Mouse (Mus musculus): ENCODE data around the gene Atf6. TPM values are rescaled to one million over a fixed set of nuclear protein-coding genes. Genes with fewer than 3 reads are reported as not detected.

Gene Atf6
- total RNA-seq, 4 experiments from 2014 or later: 44.3 to 51.8 (median 48.5) TPM

DNA sequence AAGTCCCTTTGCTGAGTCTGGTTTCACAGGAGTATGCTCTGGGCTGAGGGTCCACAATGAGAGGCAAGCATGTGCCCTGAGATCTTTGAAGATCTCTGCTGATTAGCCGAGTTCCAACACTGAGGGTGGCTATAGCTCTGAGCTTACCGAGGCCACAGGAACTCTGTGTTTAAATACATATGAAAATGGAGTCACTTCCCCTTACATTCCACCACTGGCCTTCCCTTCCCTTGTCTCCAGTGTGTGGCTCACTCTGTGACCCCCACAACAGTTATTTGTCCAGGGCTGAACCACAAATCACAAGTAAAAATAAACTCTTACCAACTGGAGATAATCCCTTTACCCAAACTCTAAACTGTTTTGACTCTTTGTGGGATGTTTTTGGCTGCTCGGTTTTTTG is 158.5 kb downstream of the Atf6 start:
- DNase-seq (ENCODE audit: low spot score in 2 of 2): no peak

DNA sequence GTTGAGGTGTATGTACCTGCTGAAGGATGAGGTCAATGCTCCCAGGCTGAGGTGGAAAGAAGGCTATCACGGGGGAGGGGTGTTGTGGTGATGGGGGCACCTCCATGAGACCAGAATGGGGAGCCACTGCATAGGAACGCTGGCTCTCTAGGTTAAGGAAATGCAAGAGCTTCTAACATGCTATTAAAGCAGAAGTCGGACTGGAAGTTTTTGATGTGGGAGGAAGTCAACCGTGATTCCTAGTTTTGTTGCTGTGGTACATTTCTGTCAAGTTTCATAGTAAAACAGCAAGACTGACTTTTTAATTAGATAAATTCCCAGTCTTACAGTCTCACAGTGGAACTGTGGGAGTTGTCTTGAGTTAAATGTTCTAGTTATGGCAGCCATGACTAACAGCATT is 161.5 kb downstream of the Atf6 start:
- no peak for DNase-seq (ENCODE audit: low spot score in 2 of 2)

DNA sequence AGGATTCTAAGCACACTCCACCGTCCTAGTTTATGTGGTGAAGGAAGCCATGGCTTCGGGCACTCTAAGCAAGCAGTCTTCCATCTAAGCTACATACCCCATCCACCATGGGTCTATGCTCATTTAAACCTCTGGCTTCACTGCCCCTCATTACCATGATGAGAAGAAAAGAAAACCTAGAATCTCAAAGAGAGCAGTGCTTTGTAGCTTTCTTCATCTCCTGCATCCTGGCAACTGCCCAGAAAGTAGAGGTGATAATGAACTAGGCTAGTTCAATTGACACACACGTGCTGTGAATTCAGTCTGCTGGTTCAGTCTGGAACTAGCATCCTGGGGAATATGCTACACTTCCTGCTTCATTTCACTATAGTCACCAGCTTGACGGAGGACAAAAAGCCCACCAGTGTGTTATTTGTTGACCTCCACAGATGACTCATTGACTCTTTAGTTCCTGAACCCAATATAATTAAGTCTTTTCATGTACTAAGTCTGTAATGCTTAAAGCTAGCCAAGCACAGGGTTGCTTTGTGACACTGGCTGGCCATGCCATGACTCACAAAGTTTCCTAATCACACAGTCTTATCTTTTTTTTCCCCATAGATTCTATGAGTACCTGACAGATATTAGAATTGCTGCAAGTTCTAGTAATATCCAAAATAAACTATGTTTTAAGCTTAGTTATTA is 162.5 kb downstream of the Atf6 start:
- DNase-seq (ENCODE audit: low spot score in 2 of 2): no peak

DNA sequence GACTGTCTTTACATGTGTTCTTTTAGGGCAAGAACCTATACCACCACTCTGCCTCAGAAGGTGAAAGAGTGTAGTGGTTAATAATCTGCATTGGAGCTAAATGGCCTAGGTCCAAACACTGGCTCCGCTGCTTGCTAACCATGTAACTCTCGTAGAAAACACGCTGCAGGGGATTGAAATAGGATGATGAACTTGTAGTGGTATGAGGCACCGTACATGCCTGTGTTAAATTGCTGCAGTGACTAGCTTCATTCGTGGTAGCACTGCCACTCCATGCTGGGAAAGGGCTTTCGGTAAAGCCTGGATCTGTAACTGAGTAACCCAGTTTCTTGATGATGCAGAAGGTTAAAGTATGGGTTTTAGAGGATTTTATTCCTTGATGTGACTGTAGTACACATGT is 163.5 kb downstream of the Atf6 start:
- no peak for DNase-seq (ENCODE audit: low spot score in 2 of 2)

DNA sequence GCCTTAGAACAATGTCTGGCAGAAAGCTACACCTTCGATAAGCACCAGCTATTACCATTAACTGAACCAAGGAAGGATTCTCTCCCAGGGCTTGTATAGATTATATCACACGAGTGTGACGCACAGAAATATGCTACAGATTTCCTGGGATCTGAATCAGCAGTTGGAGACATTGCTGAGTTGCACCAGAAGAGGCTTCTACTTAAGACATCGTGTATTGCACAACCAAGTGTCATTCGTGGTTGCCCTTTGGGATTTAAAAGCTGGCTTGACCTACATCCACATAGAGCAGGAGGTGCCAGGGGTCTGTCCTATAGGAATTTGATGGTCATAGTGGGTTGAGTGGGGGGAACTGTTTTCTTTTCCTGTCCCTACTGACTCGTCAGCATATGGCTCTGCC is 164.6 kb downstream of the Atf6 start:
- DNase-seq (ENCODE audit: low spot score in 2 of 2): no peak

DNA sequence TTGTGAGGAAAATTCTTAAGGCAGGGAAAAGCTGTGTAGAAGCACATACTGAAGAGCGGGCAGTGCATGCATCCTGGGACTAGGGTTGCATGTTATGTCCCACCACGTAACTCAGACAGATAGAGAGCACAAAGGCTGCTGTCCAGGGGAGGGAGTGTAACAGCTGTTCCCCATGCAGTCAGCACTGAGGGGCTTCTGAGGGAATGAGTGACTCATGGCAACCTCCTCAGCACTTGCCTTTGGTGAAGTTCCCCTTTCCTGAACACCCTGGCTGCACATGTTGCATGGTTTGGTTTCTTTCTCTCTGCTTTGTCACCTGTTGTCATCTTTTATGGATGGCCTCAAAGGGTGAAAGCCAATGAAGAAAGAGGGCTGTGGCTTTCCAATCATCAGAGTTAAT is 165.3 kb downstream of the Atf6 start:
- DNase-seq (ENCODE audit: low spot score in 2 of 2): no peak

DNA sequence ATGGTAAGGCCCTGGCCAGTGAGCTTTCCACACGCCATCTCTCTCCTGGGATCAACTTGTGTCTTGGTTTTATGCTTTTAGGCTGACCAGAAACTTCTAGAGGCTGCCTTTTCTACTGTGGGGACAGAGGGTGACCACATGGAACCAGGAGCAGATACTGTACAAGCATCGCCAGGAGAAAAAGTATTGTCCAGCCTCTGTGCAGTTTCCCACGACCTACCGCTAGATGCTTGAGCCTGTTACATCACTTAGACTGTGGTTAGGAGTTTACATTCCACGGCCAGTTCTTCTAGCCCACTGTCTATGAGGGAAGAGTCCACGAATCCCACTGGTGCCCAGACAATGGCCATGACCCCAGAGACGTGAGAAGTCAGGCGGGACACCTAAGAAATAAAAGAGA is 166.0 kb downstream of the Atf6 start:
- no peak for DNase-seq (ENCODE audit: low spot score in 2 of 2)

DNA sequence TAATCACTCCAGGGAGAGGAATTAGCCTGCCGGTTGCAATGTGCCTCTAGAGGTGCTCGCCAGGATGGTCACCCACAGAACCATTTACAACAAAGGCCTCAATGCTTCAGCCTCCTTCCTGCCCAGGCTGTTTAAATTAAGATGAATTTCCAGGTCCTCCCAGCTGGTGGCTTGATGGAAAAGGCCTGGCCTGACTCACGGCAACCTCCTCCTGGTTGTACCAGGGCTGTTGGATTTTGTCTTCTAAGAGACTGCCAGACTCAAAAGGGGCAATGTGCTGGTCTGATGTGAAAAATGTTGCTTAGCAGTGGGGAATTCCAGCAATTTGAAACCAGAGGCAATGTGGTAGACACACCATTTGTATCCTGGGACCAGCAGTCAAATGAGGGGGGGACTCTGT is 166.4 kb downstream of the Atf6 start:
- DNase-seq (ENCODE audit: low spot score in 2 of 2): no peak

DNA sequence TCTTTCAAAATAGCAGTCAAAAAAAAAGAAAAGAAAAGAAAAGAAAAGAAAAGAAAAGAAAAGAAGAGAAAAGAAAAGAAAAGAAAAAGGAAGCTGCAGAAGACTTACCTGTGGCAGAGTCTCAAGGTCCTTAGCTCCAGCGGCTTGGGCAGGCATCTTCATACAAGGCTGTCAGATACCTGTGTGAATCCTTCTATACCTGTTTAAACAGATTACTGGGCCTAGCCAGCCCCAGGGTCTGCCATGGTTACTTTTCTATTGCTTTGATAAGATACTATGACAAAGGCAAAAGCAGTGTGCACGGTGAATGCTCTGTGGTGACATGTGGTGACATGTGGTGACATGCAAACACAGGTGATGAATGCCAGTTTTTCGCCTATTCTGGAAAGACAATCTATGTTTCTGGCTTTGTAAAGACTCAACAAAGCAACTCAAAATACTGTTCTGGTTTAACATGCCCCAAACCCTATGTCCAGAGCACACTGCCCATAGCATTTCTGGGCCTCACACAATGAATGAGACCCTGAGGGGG is 167.0 kb downstream of the Atf6 start:
- DNase-seq (ENCODE audit: low spot score in 2 of 2): no peak

DNA sequence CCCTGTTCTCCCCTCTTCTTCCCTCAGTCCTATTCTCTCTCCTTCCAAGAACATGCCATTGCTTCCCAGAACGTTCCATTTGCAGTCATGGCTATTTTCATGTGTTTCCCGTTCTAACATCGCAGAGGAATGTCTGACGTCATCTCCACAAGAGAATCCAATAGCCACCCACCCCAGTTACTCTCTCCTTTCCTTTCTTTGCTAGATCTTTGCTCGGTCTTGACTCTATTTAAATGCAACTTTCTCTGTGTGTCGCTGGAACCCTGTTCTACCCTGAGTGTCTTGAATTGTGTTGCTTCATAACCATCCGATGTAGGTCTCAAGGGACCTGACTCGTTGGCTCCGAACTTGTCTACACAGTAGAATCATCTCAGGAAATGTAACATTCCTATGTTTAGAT is 168.0 kb downstream of the Atf6 start:
- no peak for DNase-seq (ENCODE audit: low spot score in 2 of 2)

DNA sequence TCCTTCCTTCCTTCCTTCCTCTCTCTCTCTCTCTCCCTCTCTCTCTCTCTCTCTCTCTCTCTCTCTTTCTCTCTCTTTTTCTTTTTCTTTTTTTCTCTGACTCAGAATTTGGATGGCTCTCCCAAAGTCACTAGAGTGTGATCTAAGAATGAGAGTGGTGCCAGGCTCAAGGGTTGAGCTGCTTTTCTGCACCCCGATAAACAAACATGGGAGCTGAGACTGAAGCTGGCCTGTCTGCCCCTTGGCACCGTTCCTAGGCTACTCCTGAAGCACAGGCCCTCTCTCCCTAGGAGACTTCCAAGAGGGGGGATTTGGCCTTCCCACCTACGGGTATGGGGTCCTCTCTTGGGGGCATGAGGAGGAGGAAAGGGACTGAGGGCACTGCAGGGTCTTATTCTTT is 168.8 kb downstream of the Atf6 start:
- DNase-seq (ENCODE audit: low spot score in 2 of 2): no peak

DNA sequence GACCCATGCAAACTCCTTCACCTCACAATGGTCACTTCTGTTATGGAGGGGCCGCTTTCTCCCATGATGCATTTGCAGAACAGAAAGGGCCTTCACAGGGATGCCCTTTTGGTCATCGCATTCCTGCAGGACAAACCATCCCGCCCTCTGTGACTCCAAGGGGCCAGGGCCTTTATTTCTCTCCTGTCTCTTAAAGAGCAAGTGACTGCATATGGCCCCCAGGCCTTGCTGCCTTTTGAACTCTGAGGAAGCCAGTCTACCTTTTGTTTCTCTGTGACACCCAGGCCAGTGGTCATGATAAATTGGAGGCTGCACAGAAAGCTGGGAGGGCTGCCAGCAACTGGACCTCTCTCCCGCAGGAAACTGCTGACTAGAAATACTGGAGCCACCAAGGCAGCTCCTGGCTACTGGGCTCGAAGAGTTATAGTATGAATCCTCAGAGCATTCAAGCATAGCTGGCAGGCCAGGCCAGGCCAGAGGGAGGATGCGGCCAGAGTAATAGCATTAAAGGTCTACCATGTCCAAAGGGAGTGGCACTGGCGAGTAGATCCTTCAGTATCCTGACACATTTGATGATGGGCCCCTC is 169.7 kb downstream of the Atf6 start:
- no peak for DNase-seq (ENCODE audit: low spot score in 2 of 2)

DNA sequence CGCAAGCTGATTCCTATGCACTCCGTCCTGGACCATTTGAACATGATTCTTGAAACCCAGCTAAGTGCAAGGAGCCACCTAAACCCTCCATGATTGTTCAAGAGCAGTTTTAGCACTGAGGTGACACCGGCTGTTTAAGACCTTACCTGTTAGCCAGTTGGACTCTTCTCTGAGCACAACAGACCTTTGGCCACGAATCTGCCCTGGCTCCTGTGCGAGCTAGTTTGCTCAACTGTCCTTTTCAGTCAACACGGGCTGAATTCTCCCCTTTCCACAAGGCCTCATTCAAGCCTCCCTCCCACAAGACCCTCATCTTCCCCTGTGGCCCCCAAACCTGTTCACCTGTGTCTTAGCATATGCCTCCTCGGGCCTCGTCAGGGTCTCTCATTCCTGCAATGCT is 170.6 kb downstream of the Atf6 start:
- no peak for DNase-seq (ENCODE audit: low spot score in 2 of 2)

DNA sequence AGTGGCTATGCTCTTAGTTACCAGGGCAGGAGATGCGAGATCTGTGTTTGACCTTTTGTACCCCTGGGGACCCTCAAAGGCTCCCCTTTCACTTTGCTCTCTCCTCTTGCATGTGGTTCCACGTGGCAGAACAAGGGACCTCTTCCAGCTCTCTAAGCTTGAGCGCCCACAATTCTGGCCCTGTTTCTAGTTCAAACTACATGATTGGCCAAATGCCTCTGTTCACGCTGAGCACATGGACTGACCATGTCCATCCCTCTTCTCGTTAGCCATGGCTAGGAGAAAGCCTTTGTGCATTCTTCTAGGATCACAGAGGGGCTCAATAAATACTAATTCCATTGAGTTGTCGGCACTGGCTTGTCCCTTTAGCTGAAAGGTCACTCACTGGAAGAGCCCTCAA is 172.2 kb downstream of the Atf6 start:
- DNase-seq (ENCODE audit: low spot score in 2 of 2): no peak

DNA sequence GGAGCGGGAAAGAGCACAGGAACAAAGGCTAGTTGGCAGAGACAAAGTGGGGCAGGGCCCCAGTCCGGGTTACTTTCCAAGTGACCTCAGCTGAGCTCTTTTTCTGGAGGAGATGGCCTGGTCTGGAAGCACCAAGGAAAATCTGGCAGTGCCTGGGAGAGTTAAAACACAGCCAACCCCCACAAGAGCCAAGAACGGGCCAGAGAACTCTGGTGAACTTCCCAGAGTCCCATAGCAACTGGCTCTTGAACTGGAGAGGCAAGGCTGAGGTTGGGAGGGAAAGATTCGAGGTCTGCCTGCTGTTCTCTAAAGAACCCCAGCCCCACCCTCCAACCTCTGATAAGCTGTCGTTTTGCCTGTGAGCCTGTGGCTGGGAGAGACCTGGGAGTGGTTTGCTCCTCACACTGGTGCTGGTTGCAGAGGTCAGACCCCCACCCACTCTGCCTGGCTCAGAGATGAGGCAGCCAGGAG is 172.7 kb downstream of the Atf6 start:
- DNase-seq (ENCODE audit: low spot score in 2 of 2): peak; percentile 38 to 41

DNA sequence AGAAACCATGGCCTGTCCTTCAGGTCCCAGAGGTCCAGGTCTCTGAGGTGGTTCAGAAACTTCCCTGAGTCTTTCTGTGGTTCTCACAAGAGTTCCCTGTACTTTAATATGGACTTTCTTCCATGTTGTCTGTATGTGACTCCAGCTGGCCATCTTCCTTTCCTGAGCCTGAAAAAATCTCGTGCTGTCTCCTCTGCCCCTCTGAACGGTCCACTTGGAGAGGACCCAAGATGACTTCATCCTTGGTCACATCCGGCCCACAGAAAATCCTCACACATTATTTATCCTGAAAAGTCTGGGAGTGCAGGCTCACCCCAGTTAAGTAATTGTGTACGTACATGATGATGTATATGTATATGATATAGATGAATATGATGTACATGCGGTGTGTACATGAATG is 176.3 kb downstream of the Atf6 start:
- DNase-seq (ENCODE audit: low spot score in 2 of 2): no peak

DNA sequence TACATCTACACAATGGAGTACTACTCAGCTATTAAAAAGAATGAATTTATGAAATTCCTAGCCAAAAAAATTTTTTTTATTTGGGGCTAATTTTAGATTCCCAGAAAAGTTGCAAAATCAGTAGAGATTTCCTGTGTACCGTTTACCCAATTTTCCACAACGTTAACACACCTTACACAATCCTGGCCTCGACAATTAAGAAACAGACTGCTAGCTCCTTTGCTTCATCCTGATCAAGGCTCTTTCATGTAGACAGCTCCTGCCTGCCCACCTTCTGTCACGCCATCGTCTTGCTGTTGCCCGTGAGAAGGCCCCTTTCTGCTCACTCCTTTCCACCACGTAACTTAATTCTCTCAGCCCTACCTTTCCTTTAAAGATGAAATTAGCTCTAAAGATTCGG is 177.8 kb downstream of the Atf6 start:
- no peak for DNase-seq (ENCODE audit: low spot score in 2 of 2)

DNA sequence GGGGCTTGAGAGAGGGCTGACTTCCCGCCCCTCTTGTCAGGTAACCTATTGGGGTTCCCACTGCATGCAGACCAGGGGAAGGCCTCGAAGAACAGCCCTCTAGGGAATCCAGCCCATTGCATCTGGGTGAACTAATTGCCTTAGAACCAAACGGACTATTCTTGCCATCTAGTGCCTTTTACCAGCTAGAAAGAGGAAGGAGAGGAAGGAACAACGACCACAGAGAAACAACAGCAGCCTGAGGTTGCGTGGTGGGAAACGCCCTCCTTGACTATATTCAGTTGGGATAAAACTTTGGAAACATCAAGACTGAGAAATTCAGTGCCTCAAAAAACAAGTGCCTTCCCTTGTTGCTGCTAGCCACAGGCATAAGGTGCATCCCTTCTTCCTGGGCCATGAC is 183.7 kb downstream of the Atf6 start:
- no peak for DNase-seq (ENCODE audit: low spot score in 2 of 2)

DNA sequence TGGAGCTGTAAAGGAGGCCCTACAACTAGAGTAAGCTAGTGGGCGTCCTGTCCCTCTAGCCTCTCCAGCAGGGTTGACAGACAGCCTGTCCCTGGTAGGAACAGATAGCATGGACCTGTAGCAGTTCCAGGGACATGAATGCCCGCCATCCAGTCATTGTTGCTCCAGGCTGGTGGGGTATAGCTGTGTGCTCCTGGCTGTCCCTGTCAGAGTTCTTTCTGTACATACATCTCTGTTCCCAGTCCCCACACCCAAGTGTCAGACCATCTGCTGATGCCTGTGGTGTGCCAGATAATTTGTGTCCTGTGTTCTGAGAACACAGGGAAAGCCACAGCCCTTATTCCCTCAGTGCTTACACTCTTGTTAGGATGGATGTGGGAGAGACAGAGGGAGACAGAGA is 187.9 kb downstream of the Atf6 start:
- DNase-seq (ENCODE audit: low spot score in 2 of 2): peak; percentile 56 to 64

DNA sequence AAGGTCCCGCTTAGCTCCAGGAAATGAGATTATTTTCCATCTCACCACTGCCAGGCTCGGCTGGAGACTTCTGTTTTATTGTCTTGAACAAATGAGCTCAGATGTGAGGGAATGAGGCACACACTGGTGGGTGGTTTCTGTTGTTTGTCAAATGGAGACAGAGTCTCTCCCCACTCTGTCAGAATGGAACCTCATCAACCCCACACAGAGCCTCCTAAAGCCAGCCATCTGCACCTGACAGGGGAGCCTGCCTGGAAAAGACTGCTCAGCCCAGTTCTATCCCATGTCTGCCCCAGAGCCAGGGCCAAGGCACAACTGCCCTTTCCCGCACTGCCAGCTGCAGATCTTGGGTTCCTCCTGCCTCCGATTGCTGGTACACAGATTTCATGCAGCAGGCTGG is 188.7 kb downstream of the Atf6 start:
- peak in 1 of 2 experiments; percentile 34 for DNase-seq (ENCODE audit: low spot score in 2 of 2)

DNA sequence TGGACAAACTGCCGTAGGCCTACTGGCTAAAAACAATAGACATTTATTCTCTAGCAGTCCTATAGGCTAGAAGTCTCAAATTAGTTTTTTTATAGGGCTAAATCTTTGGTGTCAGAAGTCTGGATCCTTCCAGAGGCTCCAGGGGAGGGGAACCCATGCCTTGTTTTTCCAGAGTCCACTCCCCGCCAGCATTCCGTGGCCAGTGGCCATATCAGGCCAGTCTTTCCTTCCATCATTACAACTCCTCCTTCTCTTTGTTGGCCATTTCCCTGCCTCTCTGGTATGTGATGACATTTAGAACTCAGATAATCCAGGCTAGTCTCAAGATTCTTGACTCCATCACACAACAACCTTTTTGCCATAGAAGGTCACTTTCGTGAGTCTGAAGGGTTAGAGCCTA is 189.9 kb downstream of the Atf6 start:
- no peak for DNase-seq (ENCODE audit: low spot score in 2 of 2)

DNA sequence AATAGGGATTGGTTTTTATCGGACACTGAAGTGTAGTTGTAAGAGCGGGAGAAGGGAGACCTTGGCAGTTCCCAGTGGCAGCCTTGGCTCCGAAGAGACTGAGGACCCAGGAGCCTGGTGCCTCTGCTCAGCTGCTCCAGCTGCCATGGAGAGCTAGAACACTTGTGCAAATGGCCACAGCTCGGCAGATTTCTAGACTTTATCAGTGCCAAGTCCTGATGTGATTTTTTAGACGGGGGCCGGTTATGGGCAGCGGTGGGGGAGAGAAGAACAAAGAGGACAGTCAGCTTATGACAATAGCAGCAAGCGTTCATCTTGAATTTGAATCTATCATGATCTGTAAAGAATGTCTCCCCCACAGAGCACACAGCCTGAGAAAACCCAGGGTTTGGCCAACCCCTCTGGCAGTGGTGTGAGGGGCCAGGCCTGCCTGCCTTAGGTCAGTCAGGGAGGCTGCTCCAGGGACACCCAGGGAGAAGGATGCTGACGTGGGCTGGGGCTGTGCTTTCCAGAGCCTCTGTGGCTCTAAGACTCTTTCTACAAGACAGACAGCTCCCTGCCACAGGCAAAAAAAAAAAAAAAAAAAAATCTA is 193.3 kb downstream of the Atf6 start:
- no peak for DNase-seq (ENCODE audit: low spot score in 2 of 2)

DNA sequence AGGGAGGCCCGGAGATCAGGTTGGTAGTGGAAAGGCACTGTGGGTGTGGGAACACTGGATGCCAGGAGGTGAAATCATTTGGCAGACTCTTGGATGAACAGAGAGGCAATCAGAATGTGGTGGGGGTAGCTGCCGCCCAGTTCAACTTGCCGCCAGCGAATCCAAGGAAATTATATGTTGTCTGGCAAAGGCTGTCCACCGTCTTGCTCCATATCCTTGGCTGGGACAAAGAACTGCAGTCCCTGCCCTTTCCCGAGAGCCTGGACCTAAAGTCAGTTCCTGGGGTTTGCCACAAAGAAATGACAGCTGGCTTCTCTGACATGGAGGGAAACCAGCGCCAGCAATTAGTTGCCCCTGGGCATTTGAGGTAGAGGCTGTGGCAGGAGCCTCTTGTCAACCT is 202.4 kb downstream of the Atf6 start:
- DNase-seq (ENCODE audit: low spot score in 2 of 2): no peak

Data from layer of hippocampus, adult 8-10 months (tissue).